Mouse (Mus musculus): ENCODE measurements around the gene Syt5. TPM values are rescaled to one million over a fixed set of nuclear protein-coding genes. Genes with fewer than 3 reads are reported as not detected.
"Not testable (repeated sequence)": the region's sequence is repeated elsewhere in the genome, so short reads cannot be mapped to it uniquely, and the experiment has no call there.

Syt5 gene
- total RNA-seq (2014; rRNA removed) (170 and 231 TPM in 2 replicates), polyA plus RNA-seq (2015; fragmentation: Nextera tagmentation; extraction: Ambion mirVana) (301 and 305 TPM in 2 replicates)

GRCm38 (mm10) chr7:4547221-4547641, at the start of gene Syt5:
TSS of gene Syt5 (minus strand) at chr7:4547541.
- 6% methylated on average over 33 of the region's 33 CpGs for WGBS

DNA sequence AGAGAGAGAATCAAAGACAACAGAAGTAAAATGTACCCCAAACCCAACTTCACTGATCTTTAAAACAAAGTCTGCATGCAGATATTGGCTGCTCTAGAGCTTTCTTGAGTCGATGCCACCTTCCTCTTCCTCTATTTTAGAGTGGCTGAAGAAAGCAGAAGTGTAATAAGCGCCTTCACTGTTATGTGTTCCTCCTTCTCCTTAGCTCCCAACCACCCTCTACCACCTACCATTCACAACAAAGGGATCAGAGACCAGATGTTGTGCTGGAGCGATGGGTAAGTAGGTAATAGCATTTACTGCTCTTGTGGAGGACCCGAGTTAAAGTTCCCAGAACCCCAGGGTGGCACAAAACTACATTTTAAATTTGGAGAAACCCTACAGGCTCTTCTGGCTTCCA, 49.7 kb upstream of the Syt5 start:
- DNase-seq; H3K27me3 ChIP-seq (ENCODE audit: insufficient read depth, low read length); H3K9ac ChIP-seq; H3K4me2 ChIP-seq (ENCODE audit: low read depth); H3K4me3 ChIP-seq (ENCODE audit: low read depth, low read length); ATAC-seq; H3K27ac ChIP-seq (ENCODE audit: low read depth, low read length); H3K36me3 ChIP-seq (ENCODE audit: insufficient read depth); H3K9me3 ChIP-seq (ENCODE audit: low read length); H3K4me1 ChIP-seq (ENCODE audit: insufficient read depth): not testable (repeated sequence)
- 74% methylated on average over 4 of the region's 4 CpGs for WGBS

More at GRCm38 (mm10) chr7:4547221-4547641, at the start of gene Syt5:
- H3K27ac ChIP-seq (ENCODE audit: low read depth, low read length) = peak within 1 kb of the TSS; percentile 94
- H3K9me3 ChIP-seq (ENCODE audit: low read length) = no peaks in the 10 kb centered on the region
- H3K36me3 ChIP-seq (ENCODE audit: insufficient read depth) = peaks cover 9% of the 10 kb centered on the region; the same call in 1 of the 2 replicates
- TF ChIP-seq CTCF (IDR thresholded peaks at IDR 0.05; ENCODE audit: low read depth) = no peak; the same call in none of the 2 replicates
- H3K4me1 ChIP-seq (ENCODE audit: insufficient read depth) = peaks cover 9% of the 10 kb centered on the region
- peak within 1 kb of the TSS; percentile 61 for H3K4me3 ChIP-seq (ENCODE audit: low read depth, low read length)
- no peaks in the 10 kb centered on the region for H3K27me3 ChIP-seq (ENCODE audit: insufficient read depth, low read length)
- peak within 1 kb of the TSS; percentile 84 for H3K9ac ChIP-seq
- peak within 1 kb of the TSS; percentile 70 for H3K4me2 ChIP-seq (ENCODE audit: low read depth)
- DNase-seq (peak; percentile 93), ATAC-seq (peak; percentile 85)

GRCm38 (mm10) chr7:4581481-4581880, 34.1 kb upstream of the Syt5 start:
- not testable (repeated sequence) for H3K9ac ChIP-seq; H3K4me2 ChIP-seq (ENCODE audit: low read depth); DNase-seq; H3K4me1 ChIP-seq (ENCODE audit: insufficient read depth); ATAC-seq; H3K4me3 ChIP-seq (ENCODE audit: low read depth, low read length); H3K27ac ChIP-seq (ENCODE audit: low read depth, low read length); H3K9me3 ChIP-seq (ENCODE audit: low read length); H3K36me3 ChIP-seq (ENCODE audit: insufficient read depth); H3K27me3 ChIP-seq (ENCODE audit: insufficient read depth, low read length)
- 74% methylated on average over 3 of the region's 3 CpGs for whole genome bisulfite sequencing

- not testable (repeated sequence) for H3K9ac ChIP-seq; H3K4me2 ChIP-seq (ENCODE audit: low read depth); H3K9me3 ChIP-seq (ENCODE audit: low read length); H3K4me3 ChIP-seq (ENCODE audit: low read depth, low read length); H3K36me3 ChIP-seq (ENCODE audit: insufficient read depth); DNase-seq; H3K27ac ChIP-seq (ENCODE audit: low read depth, low read length); H3K27me3 ChIP-seq (ENCODE audit: insufficient read depth, low read length); ATAC-seq; H3K4me1 ChIP-seq (ENCODE audit: insufficient read depth)
- WGBS = 69% methylated on average over 2 of the region's 2 CpGs
Measured at GRCm38 (mm10) chr7:4572361-4572760, 25.0 kb upstream of the Syt5 start.

DNA sequence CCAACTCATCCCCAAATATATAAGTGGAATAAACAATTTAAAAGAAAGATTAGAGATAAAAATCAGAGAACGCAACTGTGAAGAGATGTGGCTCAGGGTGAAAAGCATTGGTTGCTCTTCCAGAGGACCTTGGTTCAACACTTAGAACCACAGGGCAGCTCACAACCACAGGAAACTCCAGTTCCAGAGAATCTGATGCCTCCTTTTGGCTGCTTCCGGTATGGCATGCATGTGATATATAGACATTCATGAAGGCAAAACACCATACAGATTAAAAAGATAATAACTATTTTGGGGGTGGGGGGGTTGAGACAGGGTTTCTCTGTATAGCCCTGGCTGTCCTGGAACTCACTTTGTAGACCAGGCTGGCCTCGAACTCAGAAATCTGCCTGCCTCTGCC, 15.3 kb upstream of the Syt5 start:
- Histone ChIP-seq H3K9ac (no peak overlapping the region), H3K4me2 (ENCODE audit: low read depth) (no peak overlapping the region), H3K4me3 (ENCODE audit: low read depth, low read length) (no peak overlapping the region), H3K9me3 (ENCODE audit: low read length) (no peaks in the 10 kb centered on the region), H3K4me1 (ENCODE audit: insufficient read depth) (no peaks in the 10 kb centered on the region), H3K27ac (ENCODE audit: low read depth, low read length) (no peak overlapping the region), H3K36me3 (ENCODE audit: insufficient read depth) (no peaks in the 10 kb centered on the region), H3K27me3 (ENCODE audit: insufficient read depth, low read length) (no peaks in the 10 kb centered on the region)
- DNase-seq (no peak), ATAC-seq (no peak)
- TF ChIP-seq CTCF (IDR thresholded peaks at IDR 0.05; ENCODE audit: low read depth) = no peak
- 89% methylated on average over 3 of the region's 3 CpGs for WGBS

- ATAC-seq = peak; percentile 17
- Histone ChIP-seq H3K27me3 (ENCODE audit: insufficient read depth, low read length) (no peaks in the 10 kb centered on the region), H3K4me3 (ENCODE audit: low read depth, low read length) (peak overlapping the region; percentile 11; the same call in 1 of the 2 replicates), H3K27ac (ENCODE audit: low read depth, low read length) (no peak overlapping the region), H3K4me2 (ENCODE audit: low read depth) (peak overlapping the region; percentile 37), H3K4me1 (ENCODE audit: insufficient read depth) (no peaks in the 10 kb centered on the region), H3K9me3 (ENCODE audit: low read length) (no peaks in the 10 kb centered on the region), H3K36me3 (ENCODE audit: insufficient read depth) (no peaks in the 10 kb centered on the region), H3K9ac (no peak overlapping the region; the same call in 1 of the 2 replicates)
- 75% methylated on average over 6 of the region's 6 CpGs for whole genome bisulfite sequencing
- no peak for TF ChIP-seq CTCF (IDR thresholded peaks at IDR 0.05; ENCODE audit: low read depth)
- no peak for DNase-seq
Measured at GRCm38 (mm10) chr7:4557167-4557560, 9.8 kb upstream of the Syt5 start.

DNA sequence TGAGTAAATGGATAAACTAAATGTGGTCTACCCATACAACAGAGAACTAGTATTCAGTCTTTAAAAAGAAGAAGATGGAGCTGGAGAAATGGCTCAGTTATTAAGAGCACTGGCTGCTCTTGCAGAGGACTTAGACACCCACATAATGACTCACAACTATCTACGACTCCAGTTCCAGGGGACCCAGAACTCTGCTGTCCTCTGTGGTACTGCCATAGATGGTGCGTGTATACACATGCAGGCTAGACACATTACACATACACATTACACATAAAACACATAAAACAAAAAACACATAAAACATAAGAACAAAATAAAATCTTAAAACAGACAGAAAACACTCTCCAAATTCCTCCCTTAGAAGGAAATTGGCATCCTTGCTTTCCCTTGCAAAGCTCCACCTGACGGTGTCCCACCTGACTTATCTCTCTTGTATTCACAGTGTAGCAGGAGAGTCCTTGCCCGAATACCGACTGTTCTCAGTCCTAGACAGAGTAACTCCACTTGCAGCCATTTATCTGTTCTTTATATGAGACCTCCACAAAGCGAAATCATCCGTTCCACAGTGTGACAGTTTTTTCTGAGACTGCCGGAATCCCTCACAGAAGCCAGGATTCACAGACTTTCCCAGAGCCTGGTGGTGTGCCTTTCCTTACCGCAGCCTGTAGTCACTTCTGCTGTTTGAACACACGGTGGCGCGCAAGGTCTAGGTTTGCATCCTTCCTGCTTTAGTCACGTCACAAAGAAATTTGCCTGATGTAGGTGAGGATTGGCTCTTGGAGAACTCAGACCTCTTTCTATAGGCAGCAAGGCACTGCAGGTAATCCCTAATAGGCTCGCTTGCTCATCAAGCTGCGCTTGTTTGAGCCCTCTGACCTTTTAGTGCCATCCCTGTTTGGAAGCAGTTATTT, 9.2 kb upstream of the Syt5 start:
- Histone ChIP-seq H3K36me3 (ENCODE audit: insufficient read depth) (no peaks in the 10 kb centered on the region), H3K27me3 (ENCODE audit: insufficient read depth, low read length) (no peaks in the 10 kb centered on the region), H3K27ac (ENCODE audit: low read depth, low read length) (no peak overlapping the region), H3K9me3 (ENCODE audit: low read length) (no peaks in the 10 kb centered on the region), H3K4me1 (ENCODE audit: insufficient read depth) (no peaks in the 10 kb centered on the region), H3K9ac (peak overlapping the region; percentile 33), H3K4me3 (ENCODE audit: low read depth, low read length) (peak overlapping the region; percentile 27), H3K4me2 (ENCODE audit: low read depth) (peak overlapping the region; percentile 37)
- peak; percentile 95 for DNase-seq
- peak; percentile 98 for TF ChIP-seq CTCF (IDR thresholded peaks at IDR 0.05; ENCODE audit: low read depth)
- ATAC-seq = peak; percentile 97
- 22% methylated on average over 15 of the region's 15 CpGs for WGBS
